Mouse (Mus musculus): ENCODE measurements around the gene Gm10142. TPM values are rescaled to one million over a fixed set of nuclear protein-coding genes. Genes with fewer than 3 reads are reported as not detected.
"Not testable (repeated sequence)": the region's sequence is repeated elsewhere in the genome, so short reads cannot be mapped to it uniquely, and the experiment has no call there.

The Gm10142 gene
- total RNA-seq, 2 experiments from 2014 or later = not detected

- peak; percentile 18; the same call in 1 of the 2 replicates for TF ChIP-seq CTCF (IDR thresholded peaks at IDR 0.05)
- no peak for DNase-seq
- H3K27ac ChIP-seq = no peak overlapping the region
Measured at GRCm38 (mm10) chr10:77753448-77753847, 37.8 kb downstream of the Gm10142 start.

GRCm38 (mm10) chr10:77759582-77759981, 44.0 kb downstream of the Gm10142 start, which contains the start of gene Gm3233:
Gene Gm3233, minus strand, starts transcription at chr10:77759682.
- intact Hi-C loops (cut with DNase I); H3K27ac ChIP-seq; DNase-seq; H3K4me3 ChIP-seq: not testable (repeated sequence)

More at GRCm38 (mm10) chr10:77753448-77753847, 37.8 kb downstream of the Gm10142 start:
- intact Hi-C loops (cut with DNase I) = no loop called here
- no peak overlapping the region for H3K4me3 ChIP-seq

Other genes starting within 250 kb of the Gm10142 start
- gene Fam207a, start 200.0 kb upstream of the Gm10142 start, total RNA-seq (2021) = 1 to 10 TPM; 5.4 to 8.4 TPM
- 1 to 10 TPM in 1 of 2 experiments, under 1 TPM in 1; 0.92 to 1.8 TPM for gene Itgb2, start 185.6 kb upstream of the Gm10142 start, total RNA-seq (2021)
- 10 to 100 TPM; 30.5 to 36.5 TPM for gene Pttg1ip, start 134.1 kb upstream of the Gm10142 start, total RNA-seq (2021)
- gene Sumo3, start 109.7 kb upstream of the Gm10142 start, total RNA-seq (2021) = 10 to 100 TPM; 43.5 to 44.5 TPM
- gene Gm49325, start 109.6 kb upstream of the Gm10142 start, total RNA-seq (2021) = 1 to 10 TPM; 8.4 to 8.6 TPM
- gene Ube2g2, start 93.5 kb upstream of the Gm10142 start, total RNA-seq (2021) = 10 to 100 TPM; 95.4 to 100.0 TPM
- not detected for gene Tspear, start 29.2 kb upstream of the Gm10142 start, total RNA-seq (2021)
- gene Gm19402, start 25.1 kb upstream of the Gm10142 start, total RNA-seq (2021) = not detected
- gene Gm9508, start 18.6 kb upstream of the Gm10142 start, total RNA-seq (2021) = not detected
- gene Gm10272, start 9.2 kb upstream of the Gm10142 start, total RNA-seq (2021) = not detected
- not detected for gene Gm10024, start 4.3 kb upstream of the Gm10142 start, total RNA-seq (2021)
- not detected for gene Krtap12-1, start 4.8 kb downstream of the Gm10142 start, total RNA-seq (2021)
- not detected for gene Gm10100, start 10.7 kb downstream of the Gm10142 start, total RNA-seq (2021)
- gene Gm18596, start 26.8 kb downstream of the Gm10142 start, total RNA-seq (2021) = not detected
- gene Gm9736, start 35.5 kb downstream of the Gm10142 start, total RNA-seq (2021) = not detected
- gene Gm3233, start 43.9 kb downstream of the Gm10142 start, total RNA-seq (2021) = not detected
- not detected for gene Gm3238, start 55.5 kb downstream of the Gm10142 start, total RNA-seq (2021)
- gene Gm7138, start 61.1 kb downstream of the Gm10142 start, total RNA-seq (2021) = not detected
- not detected for gene Gm3250, start 66.7 kb downstream of the Gm10142 start, total RNA-seq (2021)
- gene Gm7137, start 72.4 kb downstream of the Gm10142 start, total RNA-seq (2021) = not detected
- gene Gm9639, start 79.3 kb downstream of the Gm10142 start, total RNA-seq (2021) = not detected
- gene Gm19668, start 83.3 kb downstream of the Gm10142 start, total RNA-seq (2021) = not detected
- gene Gm9507, start 96.0 kb downstream of the Gm10142 start, total RNA-seq (2021) = not detected
- gene Gm2696, start 98.9 kb downstream of the Gm10142 start, total RNA-seq (2021) = not detected
- gene Krtap10-4, start 111.3 kb downstream of the Gm10142 start, total RNA-seq (2021) = not detected
- not detected for gene Krtap10-10, start 120.1 kb downstream of the Gm10142 start, total RNA-seq (2021)
- not detected for gene Gm36176, start 131.0 kb downstream of the Gm10142 start, total RNA-seq (2021)
- gene Gm10318, start 137.1 kb downstream of the Gm10142 start, total RNA-seq (2021) = not detected
- not detected for gene Gm3285, start 146.2 kb downstream of the Gm10142 start, total RNA-seq (2021)
- gene Lrrc3, start 186.7 kb downstream of the Gm10142 start, total RNA-seq (2021) = under 1 TPM; 0.13 to 0.14 TPM

All from gastrocnemius, adult 2 months (tissue).